Mouse (Mus musculus) layer of hippocampus, adult 18-20 months (tissue): ENCODE measurements at regions not wholly inside any gene's neighbourhood (a gene's known extent, or its start where the extent isn't known, plus 50 kb on each side); places are given as distances from the start of the nearest gene placed in this dataset.

Source experiments
- DNase-seq, 2 experiments: peaks; one replicate each; pipeline ENCODE4 v3.0.0; 2022; ENCODE audit warnings: low spot score in 2 of 2

DNA sequence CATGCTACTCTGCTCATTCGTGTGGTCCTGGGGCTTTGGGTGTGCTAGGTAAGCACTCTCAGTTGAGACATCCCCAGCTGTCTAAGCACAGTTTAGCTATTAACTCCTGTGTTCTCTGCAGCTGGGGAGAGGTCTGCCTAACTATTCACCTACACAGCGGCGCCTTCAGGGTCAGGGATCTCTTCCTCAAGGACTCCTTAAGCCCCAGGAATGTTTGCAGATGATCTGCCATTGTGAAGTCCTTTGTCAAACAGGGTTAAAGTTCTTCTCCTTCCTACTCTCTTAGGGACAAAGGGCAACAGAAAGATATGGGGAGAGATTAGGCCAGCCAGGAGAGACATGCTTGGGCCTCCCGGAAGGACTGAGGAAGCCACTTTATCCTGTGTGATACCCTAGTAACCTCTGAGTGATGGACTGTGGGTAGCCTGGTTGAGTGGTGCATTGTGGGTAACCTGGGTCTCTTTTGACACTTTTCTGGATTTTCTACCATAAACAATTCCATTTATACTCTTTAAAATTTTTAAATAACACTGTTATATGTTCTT lies 51.7 kb upstream of the Podxl start:
- no peak for DNase-seq

DNA sequence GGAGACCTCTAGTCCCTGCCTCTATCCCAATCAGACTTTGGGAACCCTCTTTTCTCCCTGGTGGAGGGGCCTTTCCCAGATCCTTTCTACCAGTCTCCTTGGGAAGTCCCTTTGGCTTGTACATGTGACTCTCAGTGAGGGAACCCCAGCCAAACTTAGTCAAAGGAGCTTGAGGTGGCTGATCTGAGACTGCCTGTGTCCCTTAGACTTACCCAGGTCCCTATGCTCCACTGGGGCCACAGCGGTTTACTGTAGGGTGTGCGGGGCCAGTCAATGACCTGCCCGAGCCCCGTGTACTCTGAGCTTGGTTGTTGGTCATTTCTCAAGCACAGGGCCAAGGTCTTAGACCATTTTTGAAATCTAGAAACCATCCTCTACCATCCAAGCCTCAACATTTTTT lies 50.8 kb upstream of the Podxl start:
- no peak for DNase-seq

DNA sequence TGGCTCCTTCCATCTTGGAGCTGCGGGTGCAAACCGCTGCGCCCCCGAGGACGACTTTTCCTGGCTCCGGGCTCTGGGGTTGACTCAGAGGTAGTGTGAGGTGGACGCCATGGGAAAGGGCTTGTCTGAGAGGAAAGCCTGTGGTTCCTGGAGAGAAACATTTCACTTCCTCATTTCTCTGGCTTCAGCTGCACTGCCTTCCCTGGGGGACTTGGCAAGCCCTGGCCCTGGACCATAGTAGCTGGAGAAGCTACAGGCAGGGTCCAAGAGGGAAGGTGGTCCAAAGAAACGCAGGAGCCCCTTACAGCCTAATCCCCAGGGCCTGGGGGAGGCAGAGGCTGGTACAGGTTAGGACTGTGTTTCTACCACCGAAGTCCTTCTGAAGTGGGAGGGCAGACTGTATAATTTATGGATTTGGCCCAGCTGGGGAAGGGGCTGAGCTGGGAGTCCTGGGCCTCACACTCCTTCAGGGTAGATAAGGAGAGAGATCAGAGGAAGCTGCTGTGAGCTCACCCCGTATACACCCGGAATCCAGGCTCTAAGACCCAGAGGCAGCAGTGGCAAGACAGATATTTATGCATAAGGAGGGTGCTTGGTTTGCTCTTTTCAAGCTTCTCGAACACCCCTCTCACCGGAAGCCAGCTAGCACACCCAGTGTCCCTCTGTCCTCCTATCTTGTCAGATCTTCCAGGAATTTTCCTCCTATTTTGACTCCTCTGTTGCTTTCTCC lies 50.0 kb upstream of the Podxl start:
- no peak for DNase-seq
